Mouse (Mus musculus): ENCODE measurements around the gene Klhl42.

Klhl42 gene

DNA sequence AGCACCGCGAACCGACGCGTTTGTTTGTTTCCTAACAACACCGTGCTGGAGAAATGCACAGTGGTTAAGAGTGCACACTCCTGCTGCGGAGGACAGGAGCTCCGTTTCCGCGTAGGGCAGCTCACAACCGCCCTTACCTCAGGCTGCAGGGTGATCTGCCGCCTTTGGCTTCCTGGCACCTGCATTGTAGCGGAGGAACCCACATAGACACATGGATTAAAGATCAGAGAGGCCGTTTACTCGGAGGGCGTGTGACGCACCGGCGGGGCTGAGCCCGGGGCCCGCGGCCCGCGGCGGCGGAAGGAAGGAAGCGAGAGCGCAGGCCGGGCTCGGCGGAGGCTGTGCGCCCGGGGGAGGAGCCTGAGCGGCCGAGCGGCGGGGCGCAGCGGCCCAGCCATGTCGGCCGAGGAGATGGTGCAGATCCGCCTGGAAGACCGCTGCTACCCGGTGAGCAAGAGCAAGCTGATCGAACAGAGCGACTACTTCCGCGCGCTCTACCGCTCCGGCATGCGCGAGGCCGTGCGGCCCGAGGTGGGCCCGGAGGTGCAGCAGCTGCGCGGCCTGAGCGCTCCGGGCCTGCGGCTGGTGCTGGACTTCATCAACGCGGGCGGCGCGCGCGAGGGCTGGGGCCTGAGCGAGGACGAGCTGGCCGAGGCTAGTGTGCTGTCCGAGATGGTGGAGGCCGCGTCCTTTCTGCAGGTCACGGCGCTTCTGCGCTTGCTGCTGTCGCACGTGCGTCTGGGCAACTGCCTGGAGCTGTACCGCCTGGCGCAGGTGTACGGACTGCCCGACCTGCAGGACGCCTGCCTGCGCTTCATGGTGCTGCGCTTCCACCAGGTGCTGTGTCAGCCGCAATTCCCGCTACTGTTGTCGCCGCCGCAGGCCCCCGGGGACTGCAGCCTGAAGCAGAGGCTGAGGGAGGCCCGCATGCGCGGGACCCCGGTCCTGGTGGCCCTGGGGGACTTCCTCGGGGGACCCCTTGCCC lies at the start of gene Klhl42:
Gene Klhl42 (plus strand): TSS at position 244 of the 985 bp plus-strand sequence.
- peak; percentile 77 to 86 for DNase-seq

DNA sequence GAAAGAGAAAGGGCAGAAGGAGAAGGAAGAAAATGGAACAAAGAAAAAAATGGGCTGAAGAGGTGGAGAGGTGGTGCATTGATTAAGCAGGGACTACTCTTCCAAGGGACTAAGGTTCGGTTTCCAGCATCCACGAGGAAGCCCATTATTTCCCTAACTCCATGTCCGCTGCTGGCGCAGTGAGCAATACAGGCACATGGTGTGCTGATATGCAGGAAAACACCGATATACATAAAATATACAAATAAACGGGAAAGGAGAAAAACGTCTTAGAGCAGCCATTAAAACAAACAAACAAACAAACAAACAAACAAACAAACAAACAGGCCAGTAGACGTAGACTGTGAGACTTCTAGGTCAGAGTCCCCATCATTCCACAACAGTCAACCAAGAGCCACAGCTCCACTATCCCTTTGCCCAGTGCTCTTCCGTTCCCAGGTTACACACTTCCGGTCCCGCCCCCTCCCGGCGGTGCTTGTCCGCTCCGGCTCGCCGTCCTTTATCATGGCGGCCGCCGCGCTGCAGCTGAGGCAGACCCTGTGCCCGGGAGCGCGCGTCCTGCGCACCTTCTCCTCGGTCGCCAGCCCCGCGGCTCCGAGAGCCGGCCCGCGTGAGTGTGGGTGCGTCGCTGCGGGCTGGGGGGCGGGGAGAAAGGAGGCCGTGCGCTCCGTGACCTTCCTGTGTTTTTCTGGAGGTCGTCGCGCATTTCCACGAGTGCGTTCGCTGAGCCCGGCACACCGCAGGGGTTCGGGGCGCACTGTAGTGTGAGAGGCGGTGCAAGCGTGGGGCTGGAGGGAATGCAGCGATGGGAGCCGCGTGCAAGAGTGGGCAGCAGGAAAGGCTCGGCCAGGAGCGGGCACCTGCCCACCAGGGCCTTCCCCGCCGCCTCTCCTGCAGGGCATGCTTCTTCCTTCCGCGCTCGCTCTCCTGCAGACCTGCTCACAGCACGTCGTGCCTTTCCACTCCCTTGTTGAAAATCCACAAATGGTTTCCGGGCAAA lies 48.6 kb upstream of the Klhl42 start, which contains the start of gene Mrps35:
Gene Mrps35 (plus strand): TSS at position 474 of the 1,000 bp plus-strand sequence.
- DNase-seq: peak; percentile 95 to 96

DNA sequence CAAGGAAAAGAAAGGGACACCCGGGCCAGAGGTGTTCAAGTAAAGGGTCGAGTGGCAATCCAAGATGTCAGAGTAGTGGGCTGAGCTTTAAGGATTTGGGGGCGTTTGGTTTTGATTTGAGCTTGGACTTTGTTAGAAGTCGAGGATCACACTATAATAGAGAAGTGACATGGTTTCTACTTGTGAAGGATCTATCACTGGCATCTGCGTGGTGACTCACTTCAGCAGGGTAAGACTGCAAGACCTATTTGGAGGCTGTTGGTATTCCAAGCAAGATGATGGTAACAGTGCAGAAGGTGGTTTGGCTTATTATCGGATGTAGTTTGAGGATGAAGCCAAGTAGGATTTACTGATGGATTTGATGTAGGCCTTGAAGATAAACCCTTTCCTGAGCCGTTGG lies 47.5 kb upstream of the Klhl42 start:
- no peak for DNase-seq

DNA sequence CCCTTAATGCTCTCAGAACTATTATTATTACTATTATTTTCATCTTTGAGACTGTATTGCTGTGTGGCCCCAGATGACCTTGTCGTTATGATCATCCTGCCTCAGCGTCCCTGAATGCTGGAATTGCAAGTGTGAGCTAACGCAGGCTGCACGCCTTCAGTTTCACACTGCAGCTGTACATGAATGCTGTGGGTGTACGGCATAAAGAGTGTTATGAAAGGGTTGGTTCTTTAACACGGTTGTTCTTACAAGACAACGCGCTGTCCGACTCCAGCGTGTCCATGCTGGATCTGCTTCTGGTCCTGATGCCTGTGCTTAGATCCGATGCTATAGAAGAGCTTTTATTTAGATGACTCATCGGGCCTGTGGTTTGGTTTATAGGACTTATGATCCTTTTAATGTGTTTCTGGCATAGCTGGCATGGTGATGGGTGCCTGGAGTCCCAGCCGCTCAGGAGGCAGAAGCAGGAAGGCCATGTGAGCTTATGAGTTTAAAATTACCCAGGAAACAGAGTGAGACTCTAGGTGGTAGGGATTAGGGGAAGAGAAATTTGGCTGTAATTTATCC lies 41.9 kb upstream of the Klhl42 start:
- DNase-seq: no peak

DNA sequence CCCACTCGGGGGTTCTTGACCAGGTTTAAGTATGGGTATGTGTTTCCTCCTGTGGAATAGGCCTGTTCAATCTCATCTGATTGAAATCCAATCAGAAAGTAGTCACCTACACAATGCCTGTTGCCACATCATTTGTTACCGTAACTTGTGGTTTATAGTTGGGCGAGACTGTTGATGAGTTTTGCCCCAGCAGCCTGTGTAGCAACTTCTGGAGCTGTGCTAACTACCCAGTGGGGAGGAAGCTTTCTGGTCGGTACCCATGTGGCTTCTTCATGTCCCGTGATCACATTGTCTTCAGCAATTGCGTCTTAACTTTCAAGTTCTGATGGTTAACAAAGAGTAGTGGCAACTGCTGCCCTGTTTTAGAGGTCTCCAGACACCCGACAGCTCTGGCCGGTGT lies 39.5 kb upstream of the Klhl42 start:
- DNase-seq: no peak

DNA sequence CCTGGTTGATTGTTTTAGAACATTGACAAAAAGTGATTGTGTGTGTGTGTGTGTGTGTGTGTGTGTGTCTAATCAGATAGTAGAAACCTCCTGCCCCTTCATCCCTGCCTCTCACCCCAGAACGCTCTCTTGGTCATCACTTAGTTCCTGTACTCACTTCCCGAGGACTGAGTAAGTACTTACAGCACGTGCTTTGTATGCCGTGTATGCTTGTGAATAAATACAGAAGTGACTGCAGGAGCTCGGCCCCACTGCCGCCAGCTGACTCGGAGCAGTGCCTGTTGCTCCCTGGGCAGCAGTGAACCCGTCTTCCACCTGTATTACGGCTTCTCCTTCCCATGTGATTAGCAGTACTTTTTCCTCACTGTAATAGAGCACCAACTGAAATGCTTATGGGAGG lies 38.7 kb upstream of the Klhl42 start:
- no peak for DNase-seq

DNA sequence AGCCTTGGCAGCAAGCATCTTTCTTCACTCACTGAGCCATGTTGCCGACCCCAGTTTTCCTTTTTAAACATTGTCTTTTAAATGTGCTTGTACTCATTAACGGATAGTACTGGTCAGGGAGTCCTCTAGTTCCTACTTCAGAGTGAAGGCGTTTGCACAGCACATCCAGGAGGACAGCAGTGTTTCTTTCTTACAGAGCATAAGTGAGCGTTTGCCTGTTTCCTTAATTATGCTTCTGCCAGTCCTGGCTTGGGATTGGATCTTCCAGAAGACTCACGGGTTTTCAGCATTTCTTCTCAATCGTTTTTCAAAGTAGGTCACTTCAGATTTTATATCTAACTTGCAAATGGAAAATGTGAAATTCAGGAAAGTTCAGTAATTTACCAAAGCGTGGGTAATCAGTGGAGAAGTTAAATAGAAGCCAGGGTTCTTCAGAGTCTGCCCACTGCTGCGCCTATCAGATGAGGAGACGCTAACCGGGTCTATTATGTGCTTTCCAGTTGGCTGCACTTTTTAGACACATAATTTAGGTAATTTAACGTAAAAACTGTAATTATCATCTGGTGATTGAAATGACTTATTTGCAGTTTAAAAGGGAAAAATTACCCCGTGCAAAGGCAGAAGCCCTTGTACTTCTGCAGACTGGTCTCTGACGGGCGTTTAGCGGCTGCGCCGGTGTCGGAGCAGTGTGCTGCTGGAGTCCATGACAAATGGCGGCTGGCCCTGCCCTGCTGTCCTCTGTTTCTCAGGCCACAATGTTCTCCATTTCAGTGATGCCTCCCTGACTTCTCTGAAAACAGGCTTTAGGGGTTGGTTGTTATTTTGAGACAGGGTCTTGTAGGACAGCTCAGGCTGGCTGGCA lies 37.2 kb upstream of the Klhl42 start:
- DNase-seq: no peak

DNA sequence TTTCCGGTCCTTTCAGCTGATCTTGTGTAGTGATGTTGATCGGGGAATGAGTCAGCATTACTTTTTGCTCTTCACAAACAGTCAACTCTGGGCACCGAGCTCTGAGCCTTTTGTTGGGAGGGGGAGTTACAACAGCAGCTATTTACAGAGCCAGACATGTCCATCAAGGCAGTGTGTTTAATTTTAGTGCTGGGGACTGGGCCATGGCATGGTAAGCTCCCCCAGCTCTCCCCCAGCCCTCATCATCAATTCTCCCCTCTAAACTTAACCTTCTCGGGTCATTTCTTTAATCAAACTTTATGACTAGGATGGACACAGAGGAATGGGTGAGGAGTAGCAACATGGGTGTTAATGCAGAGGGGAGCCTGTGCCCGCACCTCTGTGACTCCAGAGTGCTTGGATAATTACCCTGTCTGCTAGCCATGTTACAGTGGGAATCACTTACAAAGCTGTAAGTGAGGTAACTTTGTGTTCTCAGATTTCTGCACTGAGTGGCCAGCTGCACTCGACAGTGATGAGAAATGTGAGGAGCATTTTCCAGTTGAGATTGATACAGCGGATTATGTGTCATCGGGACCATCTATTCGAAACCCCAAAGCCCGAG lies 35.7 kb upstream of the Klhl42 start:
- no peak for DNase-seq

DNA sequence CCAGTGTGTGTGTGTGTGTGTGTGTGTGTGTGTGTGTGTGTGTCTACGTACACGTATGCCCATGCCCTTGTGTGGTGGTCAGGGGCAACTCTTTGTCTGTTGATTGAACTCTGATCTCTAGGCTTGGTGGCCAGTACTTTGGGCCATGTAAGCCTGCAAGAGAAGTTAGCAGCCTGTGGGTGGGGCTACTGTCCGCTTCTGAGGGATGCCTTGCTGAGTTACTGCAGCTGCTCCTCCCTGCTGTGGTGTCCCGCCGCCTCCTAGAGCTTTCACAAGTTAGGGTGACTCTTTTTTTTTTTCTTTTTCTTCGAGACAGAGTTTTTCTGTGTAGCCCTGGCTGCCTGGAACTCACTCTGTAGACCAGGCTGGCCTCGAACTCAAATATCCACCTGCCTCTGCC lies 31.9 kb upstream of the Klhl42 start:
- no peak for DNase-seq

DNA sequence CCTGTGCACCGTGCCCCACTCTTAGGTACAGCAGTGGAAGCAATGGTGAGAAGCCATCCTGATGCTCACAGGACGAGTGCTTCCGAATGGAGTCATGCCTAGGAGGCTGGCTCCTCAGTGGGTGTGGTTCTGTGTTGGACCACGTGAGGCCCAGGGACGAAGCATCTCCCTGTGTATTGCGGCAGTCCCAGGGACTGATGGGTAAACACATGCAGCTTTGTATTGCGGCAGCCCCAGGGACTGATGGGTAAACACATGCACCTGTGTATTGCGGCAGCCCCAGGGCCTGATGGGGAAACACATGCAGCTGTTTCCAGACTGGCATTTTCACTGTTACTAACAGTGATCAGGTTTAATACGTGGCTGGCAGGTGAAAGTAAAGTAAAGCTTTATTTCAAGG lies 29.5 kb upstream of the Klhl42 start:
- DNase-seq: no peak

DNA sequence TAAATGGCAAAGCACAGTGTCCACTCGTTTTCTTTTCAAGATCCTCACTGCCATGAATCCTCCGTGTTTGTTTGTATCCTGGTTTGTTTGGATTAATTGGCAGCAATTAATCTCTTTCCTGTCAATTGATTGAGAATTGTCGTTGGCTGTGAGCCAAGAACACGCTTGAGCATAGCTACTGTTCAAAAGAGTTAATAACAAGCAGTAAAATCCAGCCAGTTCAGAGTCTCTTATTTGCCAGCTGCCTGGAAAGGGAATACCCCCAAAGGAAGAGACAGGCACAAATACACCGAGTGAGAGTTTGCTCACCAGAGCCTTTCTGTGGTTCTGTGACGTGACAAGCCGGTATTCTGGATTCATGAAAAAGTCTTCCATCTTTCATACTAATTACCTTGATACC lies 29.1 kb upstream of the Klhl42 start:
- DNase-seq: no peak

DNA sequence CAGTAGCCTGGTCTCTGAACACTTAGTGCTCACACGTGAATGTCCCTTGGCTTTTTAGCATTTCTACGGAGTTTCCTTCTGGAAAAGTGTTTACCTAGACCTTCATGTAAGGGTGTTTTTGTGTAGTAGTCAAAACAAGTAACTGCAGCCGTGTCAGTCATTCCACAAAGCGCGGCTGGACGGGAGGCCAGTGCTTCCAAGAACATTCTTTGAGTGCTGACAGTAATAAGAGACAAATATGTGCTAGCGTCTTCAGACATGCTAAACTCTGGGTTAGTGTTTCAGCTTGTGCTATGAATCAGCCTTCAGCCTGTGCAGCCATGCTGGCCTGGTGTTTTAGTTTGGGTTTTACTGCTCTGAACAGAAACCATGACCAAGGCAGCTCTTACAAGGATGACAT lies 28.5 kb upstream of the Klhl42 start:
- no peak for DNase-seq

DNA sequence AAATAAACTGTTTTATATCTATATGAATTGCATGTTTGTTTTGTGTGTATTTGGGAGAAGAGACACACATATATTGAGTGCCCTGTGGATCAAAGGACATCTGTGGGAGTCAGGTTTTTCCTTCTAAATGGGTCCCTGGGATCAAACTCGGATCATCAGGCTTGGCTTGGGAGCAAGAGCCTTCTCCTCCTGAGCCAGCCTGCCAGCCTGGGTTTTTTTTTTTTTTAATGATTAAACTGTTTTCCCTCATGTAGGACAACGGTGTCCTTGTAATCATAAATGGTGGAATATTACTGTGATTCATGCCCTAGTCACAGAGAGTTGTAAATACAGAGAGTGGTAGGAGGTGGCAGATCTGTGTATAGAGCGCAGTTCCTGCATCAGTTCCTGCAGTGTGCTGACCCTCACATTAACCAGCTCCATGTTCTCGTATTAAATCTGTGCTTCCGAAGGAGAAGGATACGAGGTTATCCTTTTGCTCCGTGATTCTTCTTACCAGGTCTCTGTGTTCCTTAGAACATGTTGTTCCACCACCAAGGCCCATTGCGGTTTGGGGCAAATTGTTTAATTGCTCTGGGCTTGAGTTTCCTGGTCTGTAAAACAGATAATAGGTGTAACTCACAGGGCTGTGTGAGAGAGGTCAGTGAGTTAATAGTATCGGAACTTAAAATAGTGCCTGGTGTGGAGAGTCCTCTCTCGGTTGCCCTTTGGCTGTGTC lies 26.8 kb upstream of the Klhl42 start:
- no peak for DNase-seq

DNA sequence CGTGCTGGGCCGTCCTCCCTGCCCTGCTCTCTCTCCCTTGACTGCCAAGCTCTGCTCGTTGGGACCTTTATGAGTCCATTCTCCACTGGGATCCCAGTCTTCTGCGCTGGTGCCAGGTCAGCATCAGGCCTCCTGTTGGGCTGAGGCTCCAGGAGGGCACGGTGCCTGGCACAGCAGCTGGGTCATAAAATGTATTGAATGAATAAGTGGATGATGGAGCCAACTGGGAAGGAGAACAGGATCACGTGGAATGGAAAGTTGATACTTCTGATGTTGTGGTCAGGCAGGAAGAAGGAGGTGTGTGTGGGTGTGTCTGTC lies 26.3 kb upstream of the Klhl42 start:
- no peak for DNase-seq

DNA sequence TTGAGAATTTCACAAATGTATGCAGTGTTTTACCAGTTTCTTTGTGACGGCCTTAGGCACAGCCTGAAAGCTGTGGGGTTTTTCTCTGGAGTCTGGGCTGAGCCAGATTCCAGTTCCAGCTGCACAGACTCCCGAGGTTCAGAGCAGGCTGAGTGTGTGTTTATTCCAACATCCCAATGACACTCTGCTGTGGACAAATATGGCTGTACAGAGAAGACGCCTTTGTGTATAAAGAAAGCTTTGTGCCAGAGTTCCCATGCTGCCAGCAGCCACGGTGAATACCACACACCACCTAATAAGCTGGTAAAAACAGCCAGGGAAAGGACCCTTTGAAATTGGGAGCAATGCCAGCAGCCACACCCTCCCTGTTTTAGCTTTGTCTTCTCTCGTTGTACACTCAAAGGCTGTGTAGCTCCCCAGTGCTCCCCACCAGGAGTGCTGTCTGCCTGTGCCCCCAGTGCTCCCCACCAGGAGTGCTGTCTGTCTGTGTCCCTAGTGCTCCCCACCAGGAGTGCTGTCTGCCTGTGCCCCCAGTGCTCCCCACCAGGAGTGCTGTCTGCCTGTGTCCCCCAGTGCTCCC lies 15.3 kb upstream of the Klhl42 start:
- DNase-seq: no peak

DNA sequence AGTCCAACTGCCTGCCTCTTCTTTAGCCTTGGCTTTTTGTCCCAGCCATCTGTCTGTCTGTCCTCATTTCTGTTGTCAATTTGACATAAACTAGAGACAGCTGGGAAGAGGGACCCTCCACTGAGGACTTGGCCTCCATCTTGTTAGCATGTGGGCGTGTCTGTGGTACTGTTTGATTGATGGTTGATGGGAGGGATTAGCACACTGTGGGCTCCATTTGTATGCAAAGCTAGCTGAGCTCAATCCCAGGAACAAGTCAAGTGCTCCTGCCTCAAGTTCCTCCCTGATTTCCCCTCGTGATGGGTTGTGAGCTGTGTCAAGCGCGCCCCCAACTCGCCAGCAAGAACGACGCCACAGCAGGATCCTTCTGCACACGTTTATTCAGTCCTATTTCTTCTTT lies 14.3 kb upstream of the Klhl42 start:
- DNase-seq: no peak

DNA sequence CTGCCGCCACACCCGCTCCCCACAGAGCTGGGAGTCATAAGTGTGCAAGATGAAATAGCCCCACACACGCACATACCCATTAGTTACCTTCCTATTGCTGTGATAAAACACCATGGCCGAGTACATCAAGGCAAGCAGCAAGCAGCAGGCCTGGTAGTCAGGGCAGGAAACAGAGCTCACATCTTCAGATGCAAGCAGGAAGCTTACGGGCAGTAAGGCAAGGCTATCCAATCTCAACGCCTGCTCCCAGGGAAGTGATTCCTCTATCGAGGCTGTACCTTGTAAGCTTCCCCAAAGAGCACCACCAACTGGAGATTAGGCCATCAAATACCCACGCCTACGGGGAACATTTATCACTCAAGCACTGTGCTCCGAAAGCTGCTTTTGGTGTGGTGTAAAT lies 11.3 kb upstream of the Klhl42 start:
- DNase-seq: no peak

DNA sequence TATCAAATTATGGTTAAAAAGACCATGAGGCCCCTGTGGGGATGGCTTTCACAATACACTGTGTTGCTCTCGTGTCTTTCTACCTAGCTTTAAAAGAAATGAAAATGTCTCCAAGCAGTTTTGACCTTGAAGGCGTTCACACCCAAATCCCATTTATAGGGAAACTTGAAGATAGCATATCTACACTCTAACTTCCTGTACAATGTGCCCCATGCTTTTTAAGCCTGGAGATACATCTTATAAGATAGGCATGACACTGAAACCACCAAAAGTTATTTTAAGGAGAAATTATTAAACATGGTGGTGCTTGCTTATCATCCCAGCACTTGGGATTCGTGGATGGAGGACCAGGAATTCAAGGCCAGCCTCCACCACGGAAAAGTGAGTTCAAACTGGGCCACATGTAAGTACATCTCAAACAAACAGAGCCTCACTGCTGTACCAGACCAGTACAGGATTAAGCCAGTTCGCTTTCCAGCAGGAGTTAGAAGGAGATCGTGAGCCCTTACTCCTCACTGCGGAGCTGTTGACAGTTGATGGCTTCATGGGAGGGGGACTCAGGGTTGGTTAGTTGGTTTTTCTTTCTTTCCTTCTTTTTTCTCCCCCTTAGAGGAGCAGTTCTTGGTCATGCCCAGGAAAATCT lies 5.7 kb upstream of the Klhl42 start:
- DNase-seq: no peak

DNA sequence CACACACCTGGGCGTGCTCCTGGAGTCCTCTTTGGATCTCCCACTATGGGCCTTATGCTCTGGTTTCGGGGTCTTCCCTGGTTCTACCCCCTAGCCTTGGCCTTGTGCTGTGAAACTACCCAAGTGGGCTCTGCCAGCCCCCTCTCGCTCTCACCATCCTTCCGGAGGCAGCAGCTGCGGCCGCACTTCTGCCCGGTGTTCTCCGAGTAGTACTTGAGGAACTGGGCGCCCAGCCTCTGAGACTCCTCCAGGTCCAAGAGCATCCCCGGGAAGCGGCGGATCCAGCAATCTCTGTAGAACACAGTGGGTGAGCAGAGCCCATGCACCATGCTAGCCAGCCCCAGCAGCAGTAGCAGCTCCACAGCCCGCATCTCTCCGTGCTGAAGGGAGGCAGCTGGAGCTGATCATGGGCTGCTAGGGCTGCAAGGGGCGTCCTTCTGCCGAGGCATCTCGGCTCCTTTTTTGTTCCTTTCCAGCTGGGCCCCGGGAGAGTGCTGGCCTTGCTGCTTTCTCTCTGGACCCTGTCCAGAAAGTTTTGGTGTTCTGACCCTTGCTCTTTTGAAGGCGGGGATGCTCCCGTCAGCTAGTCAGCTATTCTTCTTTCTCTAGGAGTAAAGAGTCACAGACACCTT lies 4.5 kb upstream of the Klhl42 start, which contains the start of gene Mansc4:
Gene Mansc4 (minus strand): TSS at position 439 of the 632 bp plus-strand sequence.
- peak in 1 of 2 experiments; percentile 14 for DNase-seq

All from cerebellum, postnatal 14 days (tissue).